Mouse (Mus musculus): Measurements from ENCODE around the gene Rasal1. TPM values are rescaled to one million over a fixed set of nuclear protein-coding genes. Genes with fewer than 3 reads are reported as not detected.

Gene Rasal1
- polyA plus RNA-seq, 1 experiment, result 27.7 TPM

DNA sequence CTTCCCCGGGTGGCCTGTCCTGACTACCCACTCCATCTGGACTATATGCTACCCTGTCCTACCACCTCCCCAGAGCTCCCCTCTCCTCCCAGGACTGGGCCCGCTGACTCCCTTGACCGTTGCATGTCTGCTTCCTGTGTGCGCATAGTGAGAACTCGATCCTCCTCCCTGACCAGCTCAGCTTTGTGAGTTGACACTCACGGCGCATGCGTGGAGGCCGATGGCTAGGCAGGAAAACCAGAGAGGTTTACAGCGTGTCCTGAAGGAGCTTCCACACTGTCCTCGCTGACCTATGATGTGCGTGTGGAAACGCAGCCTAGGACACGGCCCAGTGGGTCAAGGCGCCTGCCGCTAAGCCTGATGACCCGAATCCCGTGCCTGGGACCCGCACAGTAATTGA, 43.4 kb downstream of the Rasal1 start:
- H3K4me1 ChIP-seq (replicated peaks; ENCODE audit: control insufficient read depth, insufficient read depth, low read length), result peaks cover 44% of the 10 kb centered on the region
- 94% methylated on average over 19 of the region's 19 CpGs for WGBS

DNA sequence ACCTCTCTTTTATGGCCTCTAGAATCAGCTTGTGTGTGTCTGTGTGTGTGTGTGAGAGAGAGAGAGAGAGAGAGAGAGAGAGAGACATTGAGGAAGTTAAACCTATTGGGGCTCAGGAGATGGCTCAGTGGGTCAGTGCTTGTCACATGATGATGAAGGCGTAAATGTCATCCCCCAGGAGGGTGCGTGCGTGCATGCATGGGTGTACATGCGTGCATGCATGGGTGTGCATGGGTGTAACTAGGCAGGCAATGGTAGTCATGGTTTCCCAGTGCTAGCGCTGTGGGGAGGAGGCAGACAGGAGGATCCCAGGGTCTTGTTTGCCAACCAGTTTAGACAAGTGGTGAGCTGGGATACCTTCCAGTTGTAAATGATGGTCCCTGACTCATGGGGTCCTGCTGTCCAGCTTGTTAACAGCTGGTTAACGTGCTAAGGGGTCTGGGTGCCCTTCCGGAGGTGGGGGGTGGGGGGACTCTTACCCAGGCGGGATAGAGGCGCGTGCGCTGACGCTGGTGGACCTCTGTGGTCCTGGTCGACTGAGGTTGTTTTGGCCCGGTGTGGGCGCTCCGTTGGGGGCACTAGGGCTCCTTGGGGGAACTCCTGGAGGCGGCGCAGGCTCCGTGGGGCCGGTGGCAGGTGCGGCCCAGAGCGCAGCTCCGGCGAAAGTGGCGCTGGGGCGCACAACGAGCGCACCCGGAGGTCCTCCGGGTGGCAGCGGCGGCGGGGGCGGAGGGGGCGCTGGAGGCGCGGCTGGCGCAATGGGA, 45.5 kb downstream of the Rasal1 start:
- no peak overlapping the region for H3K27ac ChIP-seq (ENCODE audit: control insufficient read depth, insufficient read depth, low read length)
- no peak for DNase-seq
- peak overlapping the region; percentile 24 for H3K4me3 ChIP-seq (ENCODE audit: control insufficient read depth, insufficient read depth, low read length)
- TF ChIP-seq POLR2A (IDR thresholded peaks at IDR 0.05; ENCODE audit: control insufficient read depth, extremely low read depth, insufficient read depth, low read length, poor library complexity), result no peak
- TF ChIP-seq CTCF (IDR thresholded peaks at IDR 0.05; ENCODE audit: borderline replicate concordance, control insufficient read depth, extremely low read depth, insufficient read depth, low read length, poor library complexity), result no peak
- peaks cover 7% of the 10 kb centered on the region for H3K27me3 ChIP-seq (ENCODE audit: control insufficient read depth, insufficient read depth, low read length)
- peaks cover 30% of the 10 kb centered on the region for H3K4me1 ChIP-seq (replicated peaks; ENCODE audit: control insufficient read depth, insufficient read depth, low read length)
- 29% methylated on average over 38 of the region's 38 CpGs for WGBS
- H3K36me3 ChIP-seq (ENCODE audit: control insufficient read depth, insufficient read depth, low read length), result no peaks in the 10 kb centered on the region

More for the DNA sequence above, 43.4 kb downstream of the Rasal1 start:
- Histone ChIP-seq H3K36me3 (ENCODE audit: control insufficient read depth, insufficient read depth, low read length) (no peaks in the 10 kb centered on the region), H3K27ac (ENCODE audit: control insufficient read depth, insufficient read depth, low read length) (no peak overlapping the region), H3K27me3 (ENCODE audit: control insufficient read depth, insufficient read depth, low read length) (peaks cover 7% of the 10 kb centered on the region), H3K4me3 (ENCODE audit: control insufficient read depth, insufficient read depth, low read length) (no peak overlapping the region)
- DNase-seq, result no peak
- TF ChIP-seq CTCF (IDR thresholded peaks at IDR 0.05; ENCODE audit: borderline replicate concordance, control insufficient read depth, extremely low read depth, insufficient read depth, low read length, poor library complexity), result no peak
- TF ChIP-seq POLR2A (IDR thresholded peaks at IDR 0.05; ENCODE audit: control insufficient read depth, extremely low read depth, insufficient read depth, low read length, poor library complexity), result no peak

DNA sequence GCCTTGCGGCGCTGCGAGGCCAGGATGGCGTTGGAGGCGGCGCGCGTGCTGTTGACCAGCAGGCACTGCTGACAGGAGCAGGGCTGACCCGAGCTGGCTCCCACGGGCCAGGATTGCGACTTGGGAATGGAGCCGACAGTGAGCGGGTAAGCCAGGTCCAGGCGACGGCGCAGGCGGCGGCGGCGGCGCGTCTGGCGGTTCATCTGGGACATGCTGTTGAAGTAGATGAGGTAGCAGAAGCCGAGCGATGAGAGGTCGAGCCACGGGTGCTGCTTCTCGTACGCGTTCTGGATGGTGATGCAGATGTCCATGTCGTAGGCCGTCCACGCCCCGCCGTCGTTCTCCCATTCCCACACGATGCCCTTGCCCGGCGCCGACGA, 46.1 kb downstream of the Rasal1 start:
- no peaks in the 10 kb centered on the region for H3K36me3 ChIP-seq (ENCODE audit: control insufficient read depth, insufficient read depth, low read length)
- DNase-seq, result no peak
- H3K27me3 ChIP-seq (ENCODE audit: control insufficient read depth, insufficient read depth, low read length), result peaks cover 7% of the 10 kb centered on the region
- no peak overlapping the region for H3K27ac ChIP-seq (ENCODE audit: control insufficient read depth, insufficient read depth, low read length)
- 26% methylated on average over 41 of the region's 41 CpGs for WGBS
- TF ChIP-seq CTCF (IDR thresholded peaks at IDR 0.05; ENCODE audit: borderline replicate concordance, control insufficient read depth, extremely low read depth, insufficient read depth, low read length, poor library complexity), result no peak
- TF ChIP-seq POLR2A (IDR thresholded peaks at IDR 0.05; ENCODE audit: control insufficient read depth, extremely low read depth, insufficient read depth, low read length, poor library complexity), result no peak
- H3K4me1 ChIP-seq (replicated peaks; ENCODE audit: control insufficient read depth, insufficient read depth, low read length), result peaks cover 28% of the 10 kb centered on the region
- H3K4me3 ChIP-seq (ENCODE audit: control insufficient read depth, insufficient read depth, low read length), result peak overlapping the region; percentile 24

DNA sequence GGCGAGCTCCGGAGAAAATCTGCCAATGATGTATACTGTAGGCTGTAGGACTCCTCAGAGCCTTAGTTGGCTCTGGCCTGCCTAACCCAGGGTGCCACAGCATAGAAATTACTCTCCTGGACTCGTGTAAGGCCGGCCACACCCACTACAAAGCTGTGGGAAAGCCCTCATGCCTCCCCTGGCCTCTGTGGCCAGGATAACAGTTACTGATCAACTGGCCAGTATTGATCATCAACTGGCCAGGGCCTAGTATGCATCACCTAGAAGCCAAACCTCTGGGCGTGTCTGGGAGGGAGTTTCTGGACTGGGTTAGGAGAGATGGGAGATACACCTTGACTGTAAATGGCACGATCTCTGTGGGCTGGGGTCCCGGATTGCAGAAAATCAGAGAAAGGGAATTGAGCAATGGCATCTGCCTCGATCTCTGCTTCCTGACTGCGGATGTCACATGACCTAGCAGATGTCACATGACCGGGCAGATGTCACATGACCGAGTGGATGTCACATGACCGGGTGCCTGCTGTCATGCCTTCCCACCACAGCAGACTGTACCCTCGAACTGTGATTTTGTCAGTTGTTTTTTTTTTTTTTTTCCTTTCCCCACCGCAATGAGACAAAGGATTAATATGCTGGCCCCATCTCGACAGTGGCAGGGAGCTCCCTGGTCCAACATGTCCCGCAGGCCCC, 47.6 kb downstream of the Rasal1 start:
- TF ChIP-seq CTCF (IDR thresholded peaks at IDR 0.05; ENCODE audit: borderline replicate concordance, control insufficient read depth, extremely low read depth, insufficient read depth, low read length, poor library complexity), result no peak
- no peak for TF ChIP-seq POLR2A (IDR thresholded peaks at IDR 0.05; ENCODE audit: control insufficient read depth, extremely low read depth, insufficient read depth, low read length, poor library complexity)
- no peaks in the 10 kb centered on the region for H3K36me3 ChIP-seq (ENCODE audit: control insufficient read depth, insufficient read depth, low read length)
- H3K4me3 ChIP-seq (ENCODE audit: control insufficient read depth, insufficient read depth, low read length), result no peak overlapping the region
- WGBS, result 77% methylated on average over 16 of the region's 16 CpGs
- H3K27me3 ChIP-seq (ENCODE audit: control insufficient read depth, insufficient read depth, low read length), result peaks cover 7% of the 10 kb centered on the region
- no peak overlapping the region for H3K27ac ChIP-seq (ENCODE audit: control insufficient read depth, insufficient read depth, low read length)
- peaks cover 16% of the 10 kb centered on the region for H3K4me1 ChIP-seq (replicated peaks; ENCODE audit: control insufficient read depth, insufficient read depth, low read length)
- no peak for DNase-seq

DNA sequence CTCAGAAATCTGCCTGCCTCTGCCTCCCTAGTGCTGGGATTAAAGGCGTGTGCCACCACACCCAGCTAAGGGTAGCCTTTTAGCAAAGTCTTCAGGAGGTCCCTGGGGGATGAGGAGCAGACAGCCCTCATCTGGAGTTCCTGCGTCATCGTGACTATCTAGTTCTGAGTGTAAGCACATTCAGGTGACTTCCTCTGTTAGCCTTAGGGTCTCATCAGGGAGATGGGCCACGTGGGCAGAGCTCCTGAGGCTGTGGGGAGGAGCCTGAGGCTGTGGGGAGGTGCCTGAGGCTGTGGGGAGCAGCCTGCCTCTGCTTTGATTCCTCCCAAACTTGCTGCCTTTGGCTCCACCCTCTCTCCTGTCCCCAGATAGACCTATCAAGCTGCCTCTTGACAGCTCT, 48.3 kb downstream of the Rasal1 start:
- no peak overlapping the region for H3K27ac ChIP-seq (ENCODE audit: control insufficient read depth, insufficient read depth, low read length)
- no peak overlapping the region for H3K4me3 ChIP-seq (ENCODE audit: control insufficient read depth, insufficient read depth, low read length)
- H3K4me1 ChIP-seq (replicated peaks; ENCODE audit: control insufficient read depth, insufficient read depth, low read length), result peaks cover 16% of the 10 kb centered on the region
- DNase-seq, result no peak
- peaks cover 7% of the 10 kb centered on the region for H3K27me3 ChIP-seq (ENCODE audit: control insufficient read depth, insufficient read depth, low read length)
- no peaks in the 10 kb centered on the region for H3K36me3 ChIP-seq (ENCODE audit: control insufficient read depth, insufficient read depth, low read length)
- WGBS, result 30% methylated on average over 4 of the region's 4 CpGs
- TF ChIP-seq POLR2A (IDR thresholded peaks at IDR 0.05; ENCODE audit: control insufficient read depth, extremely low read depth, insufficient read depth, low read length, poor library complexity) (no peak), CTCF (IDR thresholded peaks at IDR 0.05; ENCODE audit: borderline replicate concordance, control insufficient read depth, extremely low read depth, insufficient read depth, low read length, poor library complexity) (no peak)

DNA sequence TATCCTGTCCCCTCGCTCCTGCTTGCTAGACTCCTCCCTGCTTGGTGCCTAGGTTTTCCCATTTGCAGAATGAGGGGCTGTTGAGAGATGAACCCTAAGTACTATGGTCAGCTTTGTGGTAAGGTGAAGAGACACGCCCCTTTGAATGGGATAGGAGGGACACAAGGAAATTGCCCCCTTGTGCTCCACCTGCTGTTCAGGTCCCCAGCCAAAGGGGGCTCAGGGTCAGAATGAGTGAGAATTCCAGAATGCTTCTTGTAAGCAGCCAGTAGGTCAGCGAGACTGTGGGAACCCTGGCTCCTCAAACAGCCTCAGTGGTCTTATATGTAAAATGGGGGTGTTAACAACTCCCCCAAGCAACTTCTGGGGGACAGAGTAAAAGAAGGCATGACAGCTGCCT, 49.6 kb downstream of the Rasal1 start:
- H3K27ac ChIP-seq (ENCODE audit: control insufficient read depth, insufficient read depth, low read length), result no peak overlapping the region
- WGBS, result 84% methylated on average over 3 of the region's 3 CpGs
- peaks cover 7% of the 10 kb centered on the region for H3K27me3 ChIP-seq (ENCODE audit: control insufficient read depth, insufficient read depth, low read length)
- no peak for DNase-seq
- peaks cover 16% of the 10 kb centered on the region for H3K4me1 ChIP-seq (replicated peaks; ENCODE audit: control insufficient read depth, insufficient read depth, low read length)
- H3K4me3 ChIP-seq (ENCODE audit: control insufficient read depth, insufficient read depth, low read length), result no peak overlapping the region
- TF ChIP-seq CTCF (IDR thresholded peaks at IDR 0.05; ENCODE audit: borderline replicate concordance, control insufficient read depth, extremely low read depth, insufficient read depth, low read length, poor library complexity) (no peak), POLR2A (IDR thresholded peaks at IDR 0.05; ENCODE audit: control insufficient read depth, extremely low read depth, insufficient read depth, low read length, poor library complexity) (no peak)
- H3K36me3 ChIP-seq (ENCODE audit: control insufficient read depth, insufficient read depth, low read length), result no peaks in the 10 kb centered on the region
